Mouse (Mus musculus) embryonic stem cell, embryonic (primary cell): Measurements from ENCODE around the gene Trim69.

ENCODE experiments used
- CTCF ChIA-PET, 4 experiments: fragments of 300-600 bp in 2 of 4; fragments of 350-600 bp in 2 of 4; sonication (Branson Sonifier 250); formaldehyde crosslinking; loops; one replicate each; lab custom pipeline; 2022; ENCODE audit warnings: inconsistent platforms in 2 of 4; lab: Charles Lee
- POLR2A ChIA-PET, 4 experiments: fragments of 300-600 bp in 2 of 4; fragments of 350-600 bp in 2 of 4; sonication (Branson Sonifier 250); formaldehyde crosslinking; loops; one replicate each; lab custom pipeline; 2022; ENCODE audit warnings: antibody characterized with exemption in 4 of 4, inconsistent platforms in 1 of 4; lab: Charles Lee

The Trim69 gene

DNA sequence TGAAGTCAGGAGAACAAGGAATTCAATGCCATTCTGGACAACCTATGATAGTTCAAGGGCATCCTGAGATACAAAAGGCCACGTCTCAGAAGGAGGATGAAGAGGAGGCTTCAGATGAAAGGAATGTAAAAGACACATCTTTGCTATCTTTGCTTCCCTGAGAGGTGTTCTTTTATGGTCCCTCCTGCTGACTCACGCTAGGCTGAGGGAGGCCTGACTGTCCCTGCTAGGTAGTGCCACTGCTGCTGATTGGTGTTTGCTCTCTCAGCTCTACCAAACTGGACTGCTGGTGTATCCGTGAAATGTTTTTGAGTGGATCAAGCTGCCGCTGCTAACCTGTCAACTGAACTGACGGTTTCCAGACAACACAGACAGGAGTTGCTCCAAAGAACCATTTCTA, 61.3 kb downstream of the Trim69 start:
- POLR2A ChIA-PET: interaction anchor here in 2 of 4 experiments (1.1 to 1.4 kb wide), 2 partner anchors 11 to 104 kb away, joined by 3 read pairs; partner anchors contain the start of gene Spg11 (in 1 of the 2)

DNA sequence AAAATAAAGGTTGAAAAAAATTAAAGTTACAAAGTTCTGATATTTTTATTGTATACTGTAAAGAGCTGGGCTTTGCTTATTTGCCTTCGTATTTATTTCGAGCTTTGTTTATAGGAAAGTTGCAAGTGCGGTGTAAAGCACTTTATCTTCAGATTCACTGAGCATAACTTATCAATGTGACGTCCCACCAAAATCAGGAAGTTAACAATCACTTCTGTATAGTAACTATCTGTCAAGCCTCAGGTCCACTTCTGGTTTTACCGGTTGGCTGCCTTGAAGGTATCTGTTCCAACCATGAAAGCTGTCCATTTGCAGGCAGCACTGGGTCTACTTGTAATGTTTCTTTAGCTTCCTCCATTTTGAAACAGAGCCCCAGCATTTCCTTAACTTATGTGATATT, 61.8 kb downstream of the Trim69 start:
- CTCF ChIA-PET: interaction anchor here in 1 of 4 experiments (1.0 kb wide), 1 partner anchor 22 kb away, joined by 3 read pairs; no protein-coding TSS in a partner anchor
- POLR2A ChIA-PET: interaction anchor here in 2 of 4 experiments (1.1 to 1.4 kb wide), 2 partner anchors 10 to 104 kb away, joined by 3 read pairs; partner anchors contain the start of gene Spg11 (in 1 of the 2)

More for the DNA sequence above, 61.3 kb downstream of the Trim69 start:
- CTCF ChIA-PET: no interaction called here

DNA sequence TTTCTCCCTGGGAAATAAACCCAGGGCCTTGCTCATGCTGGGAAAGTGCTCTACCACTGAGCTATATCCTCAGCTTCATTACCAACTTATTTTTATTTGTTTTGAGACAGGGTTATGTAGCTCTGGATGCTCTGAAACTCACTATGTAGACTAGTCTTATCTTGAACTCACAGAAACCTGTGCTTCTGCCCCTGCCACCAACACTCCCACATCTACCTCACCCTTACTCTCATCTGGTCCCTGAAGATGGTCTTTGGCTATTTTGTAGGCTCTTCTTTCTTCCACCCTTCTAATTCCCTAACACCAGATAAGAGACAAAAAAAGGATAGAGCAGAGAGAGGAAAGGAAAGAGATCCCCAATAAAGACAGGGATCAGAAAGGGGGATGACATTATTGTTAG, 63.2 kb downstream of the Trim69 start:
- CTCF ChIA-PET: no interaction called here
- POLR2A ChIA-PET: interaction anchor here in 1 of 4 experiments (1.3 kb wide), 1 partner anchor 12 kb away, joined by 3 read pairs; no protein-coding TSS in a partner anchor
